Mouse (Mus musculus) ES-E14 (cell line): Measurements from ENCODE around the gene Khk.

Experiments used
- CHD2 ChIP-seq: IDR thresholded peaks from 2 replicates; pipeline ENCODE4 v1.6.1; 2014; ENCODE audit warnings: mild to moderate bottlenecking, low read depth, low read length, inconsistent platforms
- MAFK ChIP-seq: IDR thresholded peaks from 2 replicates; pipeline ENCODE4 v1.6.1; 2014; ENCODE audit warnings: mild to moderate bottlenecking, low read depth, low read length, inconsistent platforms; ENCODE audit not compliant: insufficient read depth
- ZNF384 ChIP-seq: IDR thresholded peaks from 2 replicates; pipeline ENCODE4 v1.6.1; 2012; ENCODE audit warnings: low read depth, low read length, inconsistent platforms

GRCm38 (mm10) chr5:30961545-30962505 is 40.6 kb downstream of the Khk start:
- TF ChIP-seq MAFK (no peak), CHD2 (no peak), ZNF384 (no peak)
